Mouse (Mus musculus) stomach, embryonic 14.5 days (tissue): ENCODE results near the gene Homez. TPM values are rescaled to one million over a fixed set of nuclear protein-coding genes. Genes with fewer than 3 reads are reported as not detected.

ENCODE experiments used
- ATAC-seq: fragments of 200-750 bp; cut with Nextera tagmentation; 2 replicates; pipeline ENCODE4 v1.8.0; 2017; ENCODE audit warnings: low read depth, moderate TSS enrichment; ENCODE audit not compliant: insufficient number of reproducible peaks, insufficient read depth, low FRiP score
- H3K27ac ChIP-seq: fragments of 300-500 bp; sonication (generic); 2 replicates; pipeline ENCODE4 v1.5.1; 2014; ENCODE audit warnings: mild to moderate bottlenecking, low read length, moderate library complexity, mixed read lengths
- H3K27me3 ChIP-seq: fragments of 300-500 bp; sonication (generic); 2 replicates; pipeline ENCODE4 v1.6.1; 2014; ENCODE audit warnings: low read length, control low read depth, mixed read lengths; ENCODE audit not compliant: control insufficient read depth, insufficient read depth
- H3K36me3 ChIP-seq: fragments of 300-500 bp; sonication (generic); 2 replicates; pipeline ENCODE4 v1.6.1; 2014; ENCODE audit warnings: mild to moderate bottlenecking, control low read depth, low read length, moderate library complexity, mixed read lengths; ENCODE audit not compliant: control insufficient read depth, insufficient read depth
- H3K4me1 ChIP-seq: fragments of 300-500 bp; sonication (generic); 2 replicates; pipeline ENCODE4 v1.6.1; 2014; ENCODE audit warnings: low read length, control low read depth, mixed read lengths; ENCODE audit not compliant: control insufficient read depth, insufficient read depth
- H3K4me2 ChIP-seq: fragments of 300-500 bp; sonication (generic); replicated peaks from 2 replicates; pipeline ENCODE4 v1.6.1; 2014; ENCODE audit warnings: low read depth, low read length, control low read depth
- H3K4me3 ChIP-seq: fragments of 300-500 bp; sonication (generic); 2 replicates; pipeline ENCODE4 v1.5.1; 2014; ENCODE audit warnings: low read depth, low read length, control low read depth
- H3K9ac ChIP-seq: fragments of 300-500 bp; sonication (generic); replicated peaks from 2 replicates; pipeline ENCODE4 v1.6.1; 2014; ENCODE audit warnings: low read depth, mild to moderate bottlenecking, control low read depth, low read length, moderate library complexity, mixed read lengths
- H3K9me3 ChIP-seq: fragments of 300-500 bp; sonication (generic); 2 replicates; pipeline ENCODE4 v1.6.1; 2016; ENCODE audit warnings: low read depth, low read length, control low read depth; ENCODE audit not compliant: control insufficient read depth
- WGBS: fragments of 180-500 bp; shearing (Covaris S2); extraction: QIAGEN DNeasy Blood & Tissue Kit; methylation state at CpG from one replicate; pipeline ENCODE4 v1.1.7; 2014; 5-methylcytosine and 5-hydroxymethylcytosine counted together
- polyA plus RNA-seq: library from polyadenylated mRNA; unstranded; fragments of >200 nt; fragmentation: Nextera tagmentation; extraction: Ambion mirVana; gene quantifications from 2 replicates; pipeline ENCODE4 v1.2.1, GENCODE M21; 2014

The Homez gene
- 7.9 and 9.2 TPM in 2 replicates for polyA plus RNA-seq

GRCm38 (mm10) chr14:54870861-54871260 is at the start of gene Homez:
Homez (minus strand) TSS chr14:54870961.
- Histone ChIP-seq H3K4me1 (no peaks in the 10 kb centered on the region), H3K9me3 (no peaks in the 10 kb centered on the region), H3K9ac (no peak within 1 kb of the TSS), H3K4me2 (no peak within 1 kb of the TSS), H3K27me3 (no peaks in the 10 kb centered on the region), H3K36me3 (no peaks in the 10 kb centered on the region; the same call in 1 of the 2 replicates), H3K4me3 (no peak within 1 kb of the TSS), H3K27ac (no peak within 1 kb of the TSS)
- WGBS: 82% methylated on average over 5 of the region's 5 CpGs
- ATAC-seq: no peak

GRCm38 (mm10) chr14:54920076-54920685 is 49.4 kb upstream of the Homez start:
- 88% methylated on average over 16 of the region's 16 CpGs for WGBS
- H3K36me3 ChIP-seq: peaks cover 54% of the 10 kb centered on the region
- peaks cover 6% of the 10 kb centered on the region; the same call in 1 of the 2 replicates for H3K9me3 ChIP-seq
- no peaks in the 10 kb centered on the region for H3K27me3 ChIP-seq
- no peak overlapping the region for H3K4me2 ChIP-seq
- H3K9ac ChIP-seq: no peak overlapping the region
- no peak overlapping the region for H3K27ac ChIP-seq
- H3K4me3 ChIP-seq: no peak overlapping the region
- peaks cover 11% of the 10 kb centered on the region; the same call in 1 of the 2 replicates for H3K4me1 ChIP-seq
- no peak for ATAC-seq

- no peaks in the 10 kb centered on the region for H3K27me3 ChIP-seq
- peaks cover 9% of the 10 kb centered on the region; the same call in 1 of the 2 replicates for H3K4me1 ChIP-seq
- ATAC-seq: peak; percentile 4; the same call in 1 of the 2 replicates
- H3K27ac ChIP-seq: peak overlapping the region; percentile 82; the same call in 1 of the 2 replicates
- no peaks in the 10 kb centered on the region for H3K9me3 ChIP-seq
- 15% methylated on average over 10 of the region's 10 CpGs for WGBS
- H3K4me3 ChIP-seq: peak overlapping the region; percentile 86
- peaks cover 37% of the 10 kb centered on the region; the same call in 1 of the 2 replicates for H3K36me3 ChIP-seq
- peak overlapping the region; percentile 98 for H3K4me2 ChIP-seq
- peak overlapping the region; percentile 89 for H3K9ac ChIP-seq
These were observed 42.6 kb upstream of the Homez start for GRCm38 (mm10) chr14:54913343-54913742.

GRCm38 (mm10) chr14:54912886-54913285 is 42.1 kb upstream of the Homez start, which contains the start of gene Slc22a17:
Slc22a17 (minus strand) TSS chr14:54913132.
- Histone ChIP-seq H3K4me2 (peak within 1 kb of the TSS; percentile 98), H3K4me3 (peak within 1 kb of the TSS; percentile 86), H3K27me3 (no peaks in the 10 kb centered on the region), H3K36me3 (peaks cover 40% of the 10 kb centered on the region; the same call in 1 of the 2 replicates), H3K9me3 (no peaks in the 10 kb centered on the region), H3K4me1 (peaks cover 9% of the 10 kb centered on the region; the same call in 1 of the 2 replicates), H3K27ac (peak within 1 kb of the TSS; percentile 82), H3K9ac (peak within 1 kb of the TSS; percentile 89)
- WGBS: 0% methylated on average over 25 of the region's 28 CpGs
- ATAC-seq: peak; percentile 86

GRCm38 (mm10) chr14:54912109-54912850 is 41.5 kb upstream of the Homez start:
- Histone ChIP-seq H3K27ac (peak overlapping the region; percentile 82), H3K4me3 (peak overlapping the region; percentile 86), H3K9ac (peak overlapping the region; percentile 89), H3K9me3 (no peaks in the 10 kb centered on the region), H3K4me2 (peak overlapping the region; percentile 98), H3K4me1 (peaks cover 9% of the 10 kb centered on the region; the same call in 1 of the 2 replicates), H3K36me3 (peaks cover 39% of the 10 kb centered on the region; the same call in 1 of the 2 replicates), H3K27me3 (no peaks in the 10 kb centered on the region)
- peak; percentile 12 for ATAC-seq
- WGBS: 2% methylated on average over 56 of the region's 69 CpGs

GRCm38 (mm10) chr14:54908682-54909081 is 37.9 kb upstream of the Homez start:
- ATAC-seq: no peak
- Histone ChIP-seq H3K4me3 (no peak overlapping the region), H3K36me3 (peaks cover 40% of the 10 kb centered on the region), H3K27me3 (no peaks in the 10 kb centered on the region), H3K4me1 (peaks cover 9% of the 10 kb centered on the region; the same call in 1 of the 2 replicates), H3K27ac (no peak overlapping the region), H3K9ac (no peak overlapping the region), H3K9me3 (no peaks in the 10 kb centered on the region), H3K4me2 (no peak overlapping the region)
- 77% methylated on average over 7 of the region's 7 CpGs for WGBS

GRCm38 (mm10) chr14:54903641-54904040 is 32.9 kb upstream of the Homez start:
- no peak overlapping the region for H3K27ac ChIP-seq
- no peak overlapping the region for H3K9ac ChIP-seq
- H3K36me3 ChIP-seq: peaks cover 25% of the 10 kb centered on the region
- H3K27me3 ChIP-seq: no peaks in the 10 kb centered on the region
- no peaks in the 10 kb centered on the region for H3K9me3 ChIP-seq
- no peaks in the 10 kb centered on the region for H3K4me1 ChIP-seq
- no peak overlapping the region for H3K4me2 ChIP-seq
- WGBS: 87% methylated on average over 4 of the region's 4 CpGs
- ATAC-seq: no peak
- no peak overlapping the region for H3K4me3 ChIP-seq

GRCm38 (mm10) chr14:54900383-54900782 is 29.6 kb upstream of the Homez start:
- WGBS: 0% methylated on average over 3 of the region's 3 CpGs
- Histone ChIP-seq H3K9me3 (no peaks in the 10 kb centered on the region), H3K27me3 (no peaks in the 10 kb centered on the region), H3K27ac (no peak overlapping the region), H3K4me3 (no peak overlapping the region), H3K36me3 (peaks cover 28% of the 10 kb centered on the region), H3K9ac (no peak overlapping the region), H3K4me1 (0 out of 2 replicates have a peak, but pooled peaks cover 6% of the 10 kb centered on the region), H3K4me2 (no peak overlapping the region)
- peak; percentile 57; the same call in 1 of the 2 replicates for ATAC-seq
